Mouse (Mus musculus): ENCODE data around the gene Zfp984.
"Not testable (repeated sequence)": the region's sequence is repeated elsewhere in the genome, so short reads cannot be mapped to it uniquely, and the experiment has no call there.

Gene Zfp984

GRCm38 (mm10) chr4:147809292-147809965 is at the start of gene Zfp984:
Gene Zfp984 (minus strand): TSS chr4:147809788.
- DNase-seq = peak; percentile 44

- no peak for DNase-seq
These were observed 41.2 kb upstream of the Zfp984 start for GRCm38 (mm10) chr4:147850776-147851175.

- DNase-seq = no peak
These were observed 39.0 kb upstream of the Zfp984 start for GRCm38 (mm10) chr4:147848584-147848991.

- DNase-seq = peak; percentile 94
These were observed 38.3 kb upstream of the Zfp984 start, which contains the start of gene Zfp933 for GRCm38 (mm10) chr4:147847614-147848583. Gene Zfp933 (minus strand): TSS chr4:147848366.

GRCm38 (mm10) chr4:147842871-147843270 is 33.3 kb upstream of the Zfp984 start:
- DNase-seq = no peak

- DNase-seq = not testable (repeated sequence)
These were observed 29.7 kb upstream of the Zfp984 start for GRCm38 (mm10) chr4:147839282-147839681.

- DNase-seq = no peak
These were observed 14.8 kb upstream of the Zfp984 start for GRCm38 (mm10) chr4:147824389-147824788.

- not testable (repeated sequence) for DNase-seq
These were observed 11.8 kb upstream of the Zfp984 start for GRCm38 (mm10) chr4:147821414-147821813.

- DNase-seq = not testable (repeated sequence)
These were observed 10.1 kb upstream of the Zfp984 start for GRCm38 (mm10) chr4:147819659-147820058.

- peak; percentile 25 for DNase-seq
These were observed 5.1 kb upstream of the Zfp984 start for GRCm38 (mm10) chr4:147814592-147815167.

GRCm38 (mm10) chr4:147813249-147813765 is 3.7 kb upstream of the Zfp984 start:
- DNase-seq = no peak

- DNase-seq = not testable (repeated sequence)
These were observed 347 bp upstream of the Zfp984 start for GRCm38 (mm10) chr4:147809966-147810304.

GRCm38 (mm10) chr4:147808483-147808882 is 1.1 kb downstream of the Zfp984 start:
- not testable (repeated sequence) for DNase-seq

- DNase-seq = not testable (repeated sequence)
These were observed 14.3 kb downstream of the Zfp984 start for GRCm38 (mm10) chr4:147795308-147795707.

- DNase-seq = not testable (repeated sequence)
These were observed 15.4 kb downstream of the Zfp984 start for GRCm38 (mm10) chr4:147794026-147794665.

GRCm38 (mm10) chr4:147793390-147793916 is 16.1 kb downstream of the Zfp984 start:
- DNase-seq = not testable (repeated sequence)

GRCm38 (mm10) chr4:147791729-147792128 is 17.9 kb downstream of the Zfp984 start:
- not testable (repeated sequence) for DNase-seq

GRCm38 (mm10) chr4:147746255-147746654 is 63.3 kb downstream of the Zfp984 start:
- DNase-seq = not testable (repeated sequence)

- not testable (repeated sequence) for DNase-seq
These were observed 70.8 kb downstream of the Zfp984 start for GRCm38 (mm10) chr4:147738636-147739369.

All from kidney, adult 9 months (tissue).